Mouse (Mus musculus): ENCODE data around the gene Pitpnm3.

Gene Pitpnm3

GRCm38 (mm10) chr11:72086251-72087046 lies 49.1 kb downstream of the Pitpnm3 start:
- DNase-seq: peak; percentile 32

- DNase-seq: no peak
Measured at GRCm38 (mm10) chr11:72084337-72084736, 51.2 kb downstream of the Pitpnm3 start.

GRCm38 (mm10) chr11:72082601-72083000 lies 53.0 kb downstream of the Pitpnm3 start:
- DNase-seq: no peak

GRCm38 (mm10) chr11:72080461-72080860 lies 55.1 kb downstream of the Pitpnm3 start:
- DNase-seq: no peak

- no peak for DNase-seq
Measured at GRCm38 (mm10) chr11:72078647-72079046, 56.9 kb downstream of the Pitpnm3 start.

- DNase-seq: no peak
Measured at GRCm38 (mm10) chr11:72078056-72078455, 57.5 kb downstream of the Pitpnm3 start.

GRCm38 (mm10) chr11:72074230-72074629 lies 61.3 kb downstream of the Pitpnm3 start:
- DNase-seq: no peak

- no peak for DNase-seq
Measured at GRCm38 (mm10) chr11:72072331-72072905, 63.2 kb downstream of the Pitpnm3 start.

GRCm38 (mm10) chr11:72070733-72071132 lies 64.8 kb downstream of the Pitpnm3 start:
- no peak for DNase-seq

- no peak for DNase-seq
Measured at GRCm38 (mm10) chr11:72068026-72068425, 67.6 kb downstream of the Pitpnm3 start.

GRCm38 (mm10) chr11:72067326-72067725 lies 68.3 kb downstream of the Pitpnm3 start:
- no peak for DNase-seq

- peak; percentile 60 for DNase-seq
Measured at GRCm38 (mm10) chr11:72066330-72066729, 69.2 kb downstream of the Pitpnm3 start.

- peak; percentile 31 for DNase-seq
Measured at GRCm38 (mm10) chr11:72065103-72065502, 70.5 kb downstream of the Pitpnm3 start.

- no peak for DNase-seq
Measured at GRCm38 (mm10) chr11:72064414-72064813, 71.2 kb downstream of the Pitpnm3 start.

- DNase-seq: no peak
Measured at GRCm38 (mm10) chr11:72061093-72061620, 74.4 kb downstream of the Pitpnm3 start.

GRCm38 (mm10) chr11:72060416-72060815 lies 75.2 kb downstream of the Pitpnm3 start:
- no peak for DNase-seq

- DNase-seq: no peak
Measured at GRCm38 (mm10) chr11:72057166-72057565, 78.4 kb downstream of the Pitpnm3 start.

GRCm38 (mm10) chr11:72055176-72055575 lies 80.4 kb downstream of the Pitpnm3 start:
- peak; percentile 34 for DNase-seq

- peak; percentile 87 for DNase-seq
Measured at GRCm38 (mm10) chr11:72052636-72053035, 82.9 kb downstream of the Pitpnm3 start.

- peak; percentile 21 for DNase-seq
Measured at GRCm38 (mm10) chr11:72052221-72052620, 83.4 kb downstream of the Pitpnm3 start.

- no peak for DNase-seq
Measured at GRCm38 (mm10) chr11:72050895-72051858, 84.4 kb downstream of the Pitpnm3 start.

- peak; percentile 21 for DNase-seq
Measured at GRCm38 (mm10) chr11:72050168-72050894, 85.2 kb downstream of the Pitpnm3 start.

Data from lung, postnatal 10 days (tissue).